Mouse (Mus musculus) lung, postnatal 0 days (tissue): Measurements from ENCODE around the gene S100a2.

Source experiments
- CTCF ChIP-seq: IDR thresholded peaks from 2 replicates; pipeline ENCODE4 v1.5.1; 2016; ENCODE audit warnings: antibody characterized with exemption, mild to moderate bottlenecking
- EP300 ChIP-seq: IDR thresholded peaks from 2 replicates; pipeline ENCODE4 v1.6.1; 2016; ENCODE audit warnings: antibody characterized with exemption, mild to moderate bottlenecking, control low read depth

- TF ChIP-seq CTCF = no peak
- no peak for TF ChIP-seq EP300
Measured at GRCm38 (mm10) chr3:90598212-90598611, 8.2 kb downstream of the S100a2 start.
